8 mouse cellular contexts compared by ENCODE assay signal in genomic region chr13:32337735-32338512, GRCm38 (mm10). TPM values are rescaled to one million over a fixed set of nuclear protein-coding genes. Genes with fewer than 3 reads are reported as not detected.
DNase-seq lines count a peak whose midpoint lies in the region; ATAC-seq and TF ChIP-seq lines count a peak whose summit lies in the region.

No protein-coding gene starts in this region.

- intact Hi-C loops in gastrocnemius, adult 2 months (cut with DNase I) = no loop called here

- peak overlapping the region; percentile 88 for H3K4me2 ChIP-seq in intestine, embryonic 16.5 days (ENCODE audit: low read depth, low read length)
- peak overlapping the region; percentile 95 for H3K4me2 ChIP-seq in neural tube, embryonic 12.5 days (replicated peaks)

- peak overlapping the region; percentile 96 for H3K4me3 ChIP-seq in gastrocnemius, adult 2 months
- peak overlapping the region; percentile 89 for H3K4me3 ChIP-seq in cortical plate, adult 2 months (ENCODE audit: insufficient read depth, low read length)
- peak overlapping the region; percentile 88 for H3K4me3 ChIP-seq in intestine, embryonic 16.5 days (ENCODE audit: low read length)
- peak overlapping the region; percentile 74 for H3K4me3 ChIP-seq in neural tube, embryonic 12.5 days

- H3K27ac ChIP-seq in gastrocnemius, adult 2 months = peak overlapping the region; percentile 82
- H3K27ac ChIP-seq in cortical plate, adult 2 months (ENCODE audit: insufficient read depth, low read length) = 0 out of 2 replicates have a peak overlapping the region, but pooled peaks have one; percentile 19
- H3K27ac ChIP-seq in intestine, embryonic 16.5 days (ENCODE audit: low read length) = peak overlapping the region; percentile 80
- peak overlapping the region; percentile 15; the same call in 1 of the 2 replicates for H3K27ac ChIP-seq in neural tube, embryonic 12.5 days

- no peaks in the 10 kb centered on the region for H3K9me3 ChIP-seq in intestine, embryonic 16.5 days (ENCODE audit: control insufficient read depth, low read length)
- H3K9me3 ChIP-seq in neural tube, embryonic 12.5 days = no peaks in the 10 kb centered on the region

- H3K4me1 ChIP-seq in cortical plate, adult 2 months (ENCODE audit: control insufficient read depth, insufficient read depth, low read length) = no peaks in the 10 kb centered on the region
- peaks cover 10% of the 10 kb centered on the region; the same call in 1 of the 2 replicates for H3K4me1 ChIP-seq in intestine, embryonic 16.5 days (ENCODE audit: control insufficient read depth, insufficient read depth, low read length)
- no peaks in the 10 kb centered on the region for H3K4me1 ChIP-seq in neural tube, embryonic 12.5 days

- no peaks in the 10 kb centered on the region for H3K27me3 ChIP-seq in intestine, embryonic 16.5 days (replicated peaks; ENCODE audit: control insufficient read depth, insufficient read depth, low read length)
- no peaks in the 10 kb centered on the region for H3K27me3 ChIP-seq in neural tube, embryonic 12.5 days (replicated peaks)

- DNase-seq in gastrocnemius, adult 2 months = no peak
- DNase-seq in gastrocnemius, postnatal 4 days (ENCODE audit: low spot score in 2 of 2) = no peak
- peak; percentile 10 for DNase-seq in 3134 (ENCODE audit: extremely low read depth, insufficient read length, low spot score)
- no peak for DNase-seq in frontal cortex, postnatal 14 days (ENCODE audit: low spot score in 2 of 2)
- DNase-seq in cerebellum, adult 11 months = no peak

- WGBS in intestine, embryonic 16.5 days = 4% methylated on average over 32 of the region's 32 CpGs
- 4% methylated on average over 32 of the region's 32 CpGs for WGBS in neural tube, embryonic 12.5 days

- no peak for TF ChIP-seq CTCF in gastrocnemius, adult 2 months (IDR thresholded peaks at IDR 0.05)
- no peak for TF ChIP-seq CTCF in cortical plate, adult 2 months (IDR thresholded peaks at IDR 0.05; ENCODE audit: extremely low read depth, insufficient read depth, low read length)

- H3K9ac ChIP-seq in intestine, embryonic 16.5 days (ENCODE audit: low read depth, low read length) = peak overlapping the region; percentile 90
- peak overlapping the region; percentile 79 for H3K9ac ChIP-seq in neural tube, embryonic 12.5 days

- no peaks in the 10 kb centered on the region for H3K36me3 ChIP-seq in intestine, embryonic 16.5 days (ENCODE audit: control insufficient read depth, insufficient read depth, low read length)
- no peaks in the 10 kb centered on the region for H3K36me3 ChIP-seq in neural tube, embryonic 12.5 days

- ATAC-seq in intestine, embryonic 16.5 days = peak; percentile 72
- peak; percentile 8; the same call in 1 of the 2 replicates for ATAC-seq in neural tube, embryonic 12.5 days (ENCODE audit: low FRiP score, low read depth)

- no peak for TF ChIP-seq POLR2A in cortical plate, adult 2 months (IDR thresholded peaks at IDR 0.05; ENCODE audit: extremely low read depth, insufficient read depth, low read length)

RNA-seq across cellular contexts. Expression of gene Gmds, which starts 0.6 kb away (rescaled TPM):
- 1 to 10 TPM; 2.1 to 2.4 TPM for total RNA-seq in gastrocnemius, adult 2 months (2021)
- total RNA-seq in gastrocnemius, postnatal 4 days (2021) = 1 to 10 TPM; 7.9 to 8.5 TPM
- polyA plus RNA-seq in cortical plate, adult 2 months (2012; rRNA removed) = 9.6 and 11.3 TPM in 2 replicates
- polyA plus RNA-seq in intestine, embryonic 16.5 days (2015; fragmentation: Nextera tagmentation; extraction: Ambion mirVana) = 202 and 210 TPM in 2 replicates
- 29.7 and 30.2 TPM in 2 replicates for polyA plus RNA-seq in neural tube, embryonic 12.5 days (2016; fragmentation: Nextera tagmentation; extraction: Ambion mirVana)

Comparison
In these comparisons a context has a peak if more than half of its experiments do, and no peak if none do; other contexts are left out.
1. H3K27ac ChIP-seq: peak in every context shown above with its lines; median percentile 82 in gastrocnemius, adult 2 months; 80 in intestine, embryonic 16.5 days; 19 in cortical plate, adult 2 months; 15 in neural tube, embryonic 12.5 days.